Mouse (Mus musculus) lung, postnatal 0 days (tissue): ENCODE data around the gene Tas1r1.

Experiments
- CTCF ChIP-seq: IDR thresholded peaks from 2 replicates; pipeline ENCODE4 v1.5.1; 2016; ENCODE audit warnings: antibody characterized with exemption, mild to moderate bottlenecking
- EP300 ChIP-seq: IDR thresholded peaks from 2 replicates; pipeline ENCODE4 v1.6.1; 2016; ENCODE audit warnings: antibody characterized with exemption, mild to moderate bottlenecking, control low read depth

GRCm38 (mm10) chr4:152013036-152013813, 25.1 kb downstream of the Tas1r1 start:
- TF ChIP-seq CTCF (no peak), EP300 (no peak)
